Mouse (Mus musculus) cerebellum, adult 18-20 months (tissue): ENCODE measurements around the gene Unc93b1.

Experiments used
- DNase-seq, 2 experiments: peaks; one replicate each; pipeline ENCODE4 v3.0.0; 2021

Unc93b1 gene

GRCm38 (mm10) chr19:3935032-3935895, at the start of gene Unc93b1:
Gene Unc93b1 (plus strand): TSS chr19:3935186.
- peak in 1 of 2 experiments; percentile 20 for DNase-seq

GRCm38 (mm10) chr19:3889096-3889495, 45.9 kb upstream of the Unc93b1 start:
- DNase-seq: no peak

GRCm38 (mm10) chr19:3890181-3890580, 44.8 kb upstream of the Unc93b1 start:
- DNase-seq: no peak

- no peak for DNase-seq
Measured at GRCm38 (mm10) chr19:3893545-3894116, 41.4 kb upstream of the Unc93b1 start.

- DNase-seq: no peak
Measured at GRCm38 (mm10) chr19:3894294-3894693, 40.7 kb upstream of the Unc93b1 start.

GRCm38 (mm10) chr19:3895171-3895631, 39.8 kb upstream of the Unc93b1 start:
- no peak for DNase-seq

- DNase-seq: no peak
Measured at GRCm38 (mm10) chr19:3896208-3896607, 38.8 kb upstream of the Unc93b1 start.

GRCm38 (mm10) chr19:3897557-3897956, 37.4 kb upstream of the Unc93b1 start:
- DNase-seq: no peak

- DNase-seq: no peak
Measured at GRCm38 (mm10) chr19:3898952-3899351, 36.0 kb upstream of the Unc93b1 start.

- DNase-seq: no peak
Measured at GRCm38 (mm10) chr19:3899618-3900017, 35.4 kb upstream of the Unc93b1 start.

- DNase-seq: no peak
Measured at GRCm38 (mm10) chr19:3902966-3903365, 32.0 kb upstream of the Unc93b1 start.

- no peak for DNase-seq
Measured at GRCm38 (mm10) chr19:3903648-3904362, 31.2 kb upstream of the Unc93b1 start.

GRCm38 (mm10) chr19:3904363-3904675, 30.7 kb upstream of the Unc93b1 start:
- DNase-seq: no peak

- DNase-seq: no peak
Measured at GRCm38 (mm10) chr19:3905261-3905969, 29.6 kb upstream of the Unc93b1 start.

- DNase-seq: no peak
Measured at GRCm38 (mm10) chr19:3906326-3906725, 28.7 kb upstream of the Unc93b1 start.

- DNase-seq: peak; percentile 49 to 53
Measured at GRCm38 (mm10) chr19:3906795-3907786, 27.9 kb upstream of the Unc93b1 start, which contains the start of gene Tcirg1. Gene Tcirg1 (minus strand): TSS chr19:3907133.

- no peak for DNase-seq
Measured at GRCm38 (mm10) chr19:3907876-3908660, 26.9 kb upstream of the Unc93b1 start.

- no peak for DNase-seq
Measured at GRCm38 (mm10) chr19:3910206-3910605, 24.8 kb upstream of the Unc93b1 start.

- DNase-seq: peak; percentile 89 to 96
Measured at GRCm38 (mm10) chr19:3912337-3913204, 22.4 kb upstream of the Unc93b1 start, which contains the start of gene Ndufs8. Gene Ndufs8 (minus strand): TSS chr19:3912774.

GRCm38 (mm10) chr19:3913692-3914091, 21.3 kb upstream of the Unc93b1 start:
- DNase-seq: no peak
